Mouse (Mus musculus): Measurements from ENCODE around the gene Mxi1.

The Mxi1 gene

GRCm38 (mm10) chr19:53322438-53323048, 12.2 kb downstream of the Mxi1 start:
- DNase-seq (ENCODE audit: inconsistent ontology term) = no peak

GRCm38 (mm10) chr19:53324866-53325265, 14.5 kb downstream of the Mxi1 start:
- no peak for DNase-seq (ENCODE audit: inconsistent ontology term)

- DNase-seq (ENCODE audit: inconsistent ontology term) = peak; percentile 74
Measured at GRCm38 (mm10) chr19:53325578-53326295, 15.4 kb downstream of the Mxi1 start.

GRCm38 (mm10) chr19:53328116-53328515, 17.8 kb downstream of the Mxi1 start:
- DNase-seq (ENCODE audit: inconsistent ontology term) = peak; percentile 42

- peak; percentile 94 for DNase-seq (ENCODE audit: inconsistent ontology term)
Measured at GRCm38 (mm10) chr19:53329221-53329991, 19.1 kb downstream of the Mxi1 start.

GRCm38 (mm10) chr19:53329992-53330381, 19.7 kb downstream of the Mxi1 start:
- peak; percentile 86 for DNase-seq (ENCODE audit: inconsistent ontology term)

GRCm38 (mm10) chr19:53331882-53332500, 21.7 kb downstream of the Mxi1 start:
- no peak for DNase-seq (ENCODE audit: inconsistent ontology term)

- DNase-seq (ENCODE audit: inconsistent ontology term) = no peak
Measured at GRCm38 (mm10) chr19:53333730-53334129, 23.4 kb downstream of the Mxi1 start.

- no peak for DNase-seq (ENCODE audit: inconsistent ontology term)
Measured at GRCm38 (mm10) chr19:53335241-53335640, 24.9 kb downstream of the Mxi1 start.

GRCm38 (mm10) chr19:53340423-53340822, 30.1 kb downstream of the Mxi1 start:
- no peak for DNase-seq (ENCODE audit: inconsistent ontology term)

- DNase-seq (ENCODE audit: inconsistent ontology term) = no peak
Measured at GRCm38 (mm10) chr19:53343174-53343881, 33.0 kb downstream of the Mxi1 start.

- no peak for DNase-seq (ENCODE audit: inconsistent ontology term)
Measured at GRCm38 (mm10) chr19:53344062-53344461, 33.7 kb downstream of the Mxi1 start.

GRCm38 (mm10) chr19:53345766-53346165, 35.4 kb downstream of the Mxi1 start:
- DNase-seq (ENCODE audit: inconsistent ontology term) = no peak

GRCm38 (mm10) chr19:53353864-53354263, 43.5 kb downstream of the Mxi1 start:
- DNase-seq (ENCODE audit: inconsistent ontology term) = no peak

- DNase-seq (ENCODE audit: inconsistent ontology term) = peak; percentile 42
Measured at GRCm38 (mm10) chr19:53354271-53355000, 44.1 kb downstream of the Mxi1 start.

- no peak for DNase-seq (ENCODE audit: inconsistent ontology term)
Measured at GRCm38 (mm10) chr19:53355065-53355464, 44.7 kb downstream of the Mxi1 start.

- DNase-seq (ENCODE audit: inconsistent ontology term) = peak; percentile 63
Measured at GRCm38 (mm10) chr19:53359160-53360033, 49.1 kb downstream of the Mxi1 start.

- peak; percentile 74 for DNase-seq (ENCODE audit: inconsistent ontology term)
Measured at GRCm38 (mm10) chr19:53360265-53360958, 50.1 kb downstream of the Mxi1 start.

- no peak for DNase-seq (ENCODE audit: inconsistent ontology term)
Measured at GRCm38 (mm10) chr19:53362967-53363366, 52.6 kb downstream of the Mxi1 start.
